ENCODE assay signal across 30 mouse cellular contexts in the genomic region with DNA sequence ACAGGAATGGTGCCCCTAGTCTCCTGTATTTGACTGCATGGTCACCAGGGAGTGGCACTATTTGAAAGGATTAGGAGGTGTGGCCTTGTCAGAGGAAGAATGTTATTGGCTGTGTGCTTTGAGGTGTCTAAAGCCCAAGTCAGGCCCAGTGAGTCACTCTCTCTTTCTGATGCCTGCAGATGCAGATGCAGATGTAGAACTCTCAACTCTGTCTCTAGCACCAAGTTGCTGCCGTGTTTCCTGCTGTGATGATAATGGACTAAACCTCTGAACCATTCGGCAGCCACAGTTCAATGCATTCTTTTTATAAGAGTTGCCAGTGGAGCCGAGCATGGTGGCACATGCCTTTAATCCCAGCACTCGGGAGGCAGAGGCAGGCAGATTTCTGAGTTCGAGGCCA.
"Had no signal": no experiment of that assay in that cellular context is flagged by ENCODE, and none has a peak within 500 bp of the region (broad histone marks: within the 10 kb centered on the region; RNA-seq: fewer than 3 reads in every experiment).

No protein-coding gene starts in this region.

- H3K27me3 ChIP-seq: heart, embryonic 15.5 days; hindbrain, embryonic 13.5 days; hindbrain, embryonic 15.5 days; intestine, embryonic 15.5 days had no signal

- H3K4me3 ChIP-seq: heart, embryonic 12.5 days; heart, embryonic 13.5 days; heart, embryonic 15.5 days; hindbrain, embryonic 10.5 days; hindbrain, embryonic 12.5 days; hindbrain, embryonic 13.5 days; hindbrain, embryonic 15.5 days; intestine, embryonic 15.5 days; kidney, embryonic 15.5 days; layer of hippocampus, adult 2 months; left cerebral cortex, adult 2 months had no signal

- H3K9me3 ChIP-seq: heart, embryonic 12.5 days; heart, embryonic 15.5 days; hindbrain, embryonic 10.5 days; hindbrain, embryonic 12.5 days; hindbrain, embryonic 13.5 days; hindbrain, embryonic 15.5 days; intestine, embryonic 15.5 days; kidney, embryonic 15.5 days had no signal

- H3K27ac ChIP-seq: heart, embryonic 13.5 days; heart, embryonic 15.5 days; hindbrain, embryonic 10.5 days; hindbrain, embryonic 12.5 days; hindbrain, embryonic 13.5 days; hindbrain, embryonic 14.5 days; hindbrain, embryonic 15.5 days; hindbrain, postnatal 0 days; intestine, embryonic 15.5 days; kidney, embryonic 15.5 days; kidney, postnatal 0 days; layer of hippocampus, adult 2 months; left cerebral cortex, adult 2 months had no signal

- H3K4me1 ChIP-seq: heart, embryonic 12.5 days; heart, embryonic 13.5 days; heart, embryonic 15.5 days; hindbrain, embryonic 12.5 days; hindbrain, embryonic 15.5 days; intestine, embryonic 15.5 days had no signal

- H3K36me3 ChIP-seq: heart, embryonic 12.5 days; heart, embryonic 13.5 days; heart, embryonic 15.5 days; hindbrain, embryonic 10.5 days; hindbrain, embryonic 12.5 days; hindbrain, embryonic 13.5 days; hindbrain, embryonic 15.5 days; intestine, embryonic 15.5 days; kidney, embryonic 15.5 days had no signal

- DNase-seq: heart, postnatal 10 days; heart, postnatal 14 days; heart, postnatal 36 days; heart, postnatal 4 days; kidney, adult 11 months; kidney, adult 18-20 months; kidney, adult 2 months; kidney, adult 8-10 months; kidney, adult 9 months; kidney, postnatal 10 days; kidney, postnatal 14 days; kidney, postnatal 25 days; kidney, postnatal 36 days; kidney, postnatal 4 days; layer of hippocampus, adult 9-11 months; layer of hippocampus, postnatal 36 days had no signal
